Mouse (Mus musculus) embryonic fibroblast, embryonic 13.5 days (primary cell): ENCODE measurements around the gene Plekhs1.
A peak's percentile ranks its signal among the peaks of the same experiment; 100 is the strongest.

Experiments used
- CTCF ChIP-seq: IDR thresholded peaks from 2 replicates; pipeline ENCODE4 v1.5.1; 2011; ENCODE audit warnings: mild to moderate bottlenecking, control low read depth, low read length, moderate library complexity, borderline replicate concordance; ENCODE audit not compliant: insufficient read depth
- POLR2A ChIP-seq: IDR thresholded peaks from 2 replicates; pipeline ENCODE4 v1.6.1; 2011; ENCODE audit warnings: low read depth, mild to moderate bottlenecking, control low read depth, low read length, moderate library complexity

DNA sequence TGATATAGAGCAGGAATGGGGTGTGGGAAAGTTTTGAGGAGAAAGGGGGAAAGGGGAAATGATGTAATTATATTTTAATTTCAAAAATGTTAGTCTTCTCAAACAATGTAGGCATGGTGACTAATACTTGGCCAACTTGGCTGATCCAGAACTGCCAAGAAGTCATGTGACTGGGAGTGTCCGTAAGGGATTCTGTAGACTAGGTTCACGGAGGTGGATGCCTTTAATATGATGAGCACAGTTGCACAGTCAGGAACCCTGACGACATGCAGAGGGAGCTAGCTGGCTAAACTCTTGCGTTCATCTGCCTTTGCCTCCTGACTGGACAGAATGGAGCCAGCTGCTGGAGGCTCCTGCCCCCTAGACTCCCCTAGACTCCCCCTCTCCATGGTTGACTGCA is 9.6 kb upstream of the Plekhs1 start:
- TF ChIP-seq CTCF (peak; percentile 20; the same call in 1 of the 2 replicates), POLR2A (no peak)
